Mouse (Mus musculus): ENCODE measurements around the gene Prkar2b.

Gene Prkar2b

GRCm38 (mm10) chr12:31913614-31914013, 147.5 kb downstream of the Prkar2b start:
- no peak for DNase-seq

DNA sequence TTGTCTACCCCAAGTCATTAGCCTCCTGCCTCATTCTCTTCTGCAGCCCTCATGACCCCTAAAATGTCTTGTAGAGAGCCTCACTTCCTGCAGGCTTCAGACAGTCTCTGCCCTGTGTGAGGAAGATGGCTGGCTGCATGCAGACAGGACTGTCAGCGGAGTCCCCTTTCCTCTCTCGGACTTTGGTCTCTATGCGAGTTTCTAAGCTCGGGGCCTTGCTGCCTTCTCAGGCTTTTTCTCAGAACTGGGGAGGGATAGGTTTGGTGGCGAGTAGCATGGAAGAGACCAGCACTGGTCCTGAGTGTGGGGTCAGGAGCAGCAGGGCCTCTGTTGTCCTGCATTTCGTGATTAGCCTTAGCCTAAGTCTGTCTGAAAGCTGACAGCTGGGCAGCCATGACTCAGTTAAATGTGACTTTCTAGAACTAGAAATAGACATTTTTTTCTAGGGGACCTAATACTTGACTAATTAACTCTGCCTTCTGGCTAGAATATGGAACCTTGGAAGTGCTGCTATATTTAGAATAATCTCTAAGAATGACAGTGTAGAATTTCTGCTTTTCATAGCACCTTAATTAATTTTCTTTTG, 148.0 kb downstream of the Prkar2b start:
- no peak for DNase-seq
